ENCODE assay signal across 9 mouse cellular contexts in the genomic region with DNA sequence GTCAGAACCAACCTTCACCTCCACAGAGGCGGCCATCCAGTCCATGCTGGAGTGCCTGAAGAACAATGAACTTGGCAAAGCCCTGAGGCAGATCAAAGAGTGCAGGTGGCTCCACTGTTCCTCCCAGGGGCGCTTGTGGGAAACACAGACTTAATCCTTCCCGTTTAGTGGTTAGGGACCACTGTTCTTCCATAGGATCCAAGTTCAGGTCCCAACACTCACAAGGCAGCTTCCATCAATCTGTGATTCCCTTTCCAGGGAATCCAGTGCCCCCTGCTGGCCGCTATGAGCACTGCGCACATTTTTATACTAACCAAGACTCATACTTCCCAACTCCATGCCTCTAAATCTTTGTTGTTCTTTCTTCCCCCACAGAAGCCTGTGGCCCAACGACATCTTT. TPM values are rescaled to one million over a fixed set of nuclear protein-coding genes. Genes with fewer than 3 reads are reported as not detected.
A peak's percentile ranks its signal among the peaks of the same experiment; 100 is the strongest.
DNase-seq lines count a peak whose midpoint lies in the region; ATAC-seq and TF ChIP-seq lines count a peak whose summit lies in the region.
"Had no signal": no experiment of that assay in that cellular context is flagged by ENCODE, and none has a peak within 500 bp of the region (broad histone marks: within the 10 kb centered on the region; RNA-seq: fewer than 3 reads in every experiment).

No protein-coding gene starts in this region.

- no peak for TF ChIP-seq POLR2A in ES-Bruce4 (IDR thresholded peaks at IDR 0.05; ENCODE audit: insufficient read depth, low read length)

- WGBS in limb, embryonic 11.5 days, result 44% methylated on average over 6 of the region's 6 CpGs

- H3K9ac ChIP-seq in ES-Bruce4 (ENCODE audit: low read depth, poor library complexity, severe bottlenecking), result no peak overlapping the region
- H3K9ac ChIP-seq in limb, embryonic 11.5 days (ENCODE audit: low read length), result no peak overlapping the region

- no peaks in the 10 kb centered on the region for H3K9me3 ChIP-seq in ES-Bruce4 (replicated peaks; ENCODE audit: control insufficient read depth, insufficient read depth, low read length, poor library complexity, severe bottlenecking)
- H3K9me3 ChIP-seq in limb, embryonic 11.5 days (ENCODE audit: control insufficient read depth, low read length), result no peaks in the 10 kb centered on the region

- no peak overlapping the region for H3K27ac ChIP-seq in ES-Bruce4 (ENCODE audit: insufficient read depth, low read length)
- no peak overlapping the region for H3K27ac ChIP-seq in limb, embryonic 11.5 days (replicated peaks; ENCODE audit: low read depth, low read length)

- no peaks in the 10 kb centered on the region for H3K27me3 ChIP-seq in ES-Bruce4 (ENCODE audit: control insufficient read depth, insufficient read depth, low read length, poor library complexity, severe bottlenecking)
- H3K27me3 ChIP-seq in limb, embryonic 11.5 days (ENCODE audit: control insufficient read depth, insufficient read depth, low read length), result no peaks in the 10 kb centered on the region

- TF ChIP-seq CTCF in ES-Bruce4 (IDR thresholded peaks at IDR 0.05; ENCODE audit: low read depth, low read length), result peak; percentile 89

- peak; percentile 21 for DNase-seq in layer of hippocampus, adult 11-12 months (ENCODE audit: low spot score)
- DNase-seq in layer of hippocampus, adult 8-10 months (ENCODE audit: low spot score in 2 of 2), result no peak
- peak; percentile 56 for DNase-seq in adrenal gland, postnatal 10 days
- peak; percentile 16 for DNase-seq in embryo, embryonic 11.5 days (ENCODE audit: low read depth, low spot score)
- peak; percentile 46 for DNase-seq in limb, embryonic 11.5 days (ENCODE audit: low spot score)
- peak; percentile 43 to 66 for DNase-seq in spleen, postnatal 10 days (ENCODE audit: low spot score in 2 of 2)
- no peak for DNase-seq in ovary, adult 18-20 months (ENCODE audit: low spot score)

- no peaks in the 10 kb centered on the region for H3K36me3 ChIP-seq in ES-Bruce4 (ENCODE audit: control insufficient read depth, insufficient read depth, low read length, poor library complexity, severe bottlenecking)
- no peaks in the 10 kb centered on the region for H3K36me3 ChIP-seq in limb, embryonic 11.5 days (ENCODE audit: control insufficient read depth, insufficient read depth, low read length)

- no peak overlapping the region for H3K4me2 ChIP-seq in limb, embryonic 11.5 days (ENCODE audit: low read depth, severe bottlenecking)

- TF ChIP-seq EP300 in ES-Bruce4 (IDR thresholded peaks at IDR 0.05; ENCODE audit: insufficient read depth, low read depth, low read length), result no peak

- H3K4me3 ChIP-seq in ES-Bruce4 (ENCODE audit: low read depth, low read length), result no peak overlapping the region
- no peak overlapping the region for H3K4me3 ChIP-seq in limb, embryonic 11.5 days (ENCODE audit: low read depth, low read length)

- no peak for ATAC-seq in limb, embryonic 11.5 days (ENCODE audit: insufficient number of reproducible peaks, low FRiP score, low TSS enrichment, low read depth)

- H3K4me1 ChIP-seq in ES-Bruce4 (ENCODE audit: control insufficient read depth, insufficient read depth, low read length), result no peaks in the 10 kb centered on the region
- no peaks in the 10 kb centered on the region for H3K4me1 ChIP-seq in limb, embryonic 11.5 days (ENCODE audit: control insufficient read depth, insufficient read depth, low read length)

RNA-seq across cellular contexts. Expression of gene Zar1l, which starts 22.2 kb away (rescaled TPM):
- under 1 TPM in 1 of 4 experiments, not detected in 3; 0.43 TPM for total RNA-seq in layer of hippocampus, adult 8-10 months (2022)
- not detected in 2 replicates for polyA plus RNA-seq in ES-Bruce4 (2011; ENCODE audit: insufficient read depth, insufficient read length, low read depth, missing spikeins)
- total RNA-seq in adrenal gland, postnatal 10 days (2021), result not detected
- not detected in 2 replicates for polyA plus RNA-seq in limb, embryonic 11.5 days (2014; fragmentation: Nextera tagmentation; extraction: Ambion mirVana)
- polyA plus RNA-seq: liver, embryonic 16.5 days had no signal

RNA-seq across cellular contexts. Expression of gene Brca2, which starts 26.6 kb away (rescaled TPM):
- 10 to 100 TPM in 1 of 4 experiments, 1 to 10 TPM in 3; 5.9 to 10.4 (median 6.8) TPM for total RNA-seq in layer of hippocampus, adult 8-10 months (2022)
- 47.0 and 58.8 TPM in 2 replicates for polyA plus RNA-seq in ES-Bruce4 (2011; ENCODE audit: insufficient read depth, insufficient read length, low read depth, missing spikeins)
- total RNA-seq in adrenal gland, postnatal 10 days (2021), result 10 to 100 TPM; 12.9 to 15.1 TPM
- 32.9 and 38.2 TPM in 2 replicates for polyA plus RNA-seq in limb, embryonic 11.5 days (2014; fragmentation: Nextera tagmentation; extraction: Ambion mirVana)

Comparison
In these comparisons a context has a peak if more than half of its experiments do, and no peak if none do; other contexts are left out.
1. DNase-seq: peak in layer of hippocampus, adult 11-12 months (single experiment), adrenal gland, postnatal 10 days (single experiment), embryo, embryonic 11.5 days (single experiment), limb, embryonic 11.5 days (single experiment) and spleen, postnatal 10 days (2 of 2); none in layer of hippocampus, adult 8-10 months (0 of 2) and ovary, adult 18-20 months (single experiment).